Mouse (Mus musculus) forebrain, embryonic 11.5 days (tissue): ENCODE data around the gene Plekhs1. TPM values are rescaled to one million over a fixed set of nuclear protein-coding genes. Genes with fewer than 3 reads are reported as not detected.
"Not testable (repeated sequence)": the region's sequence is repeated elsewhere in the genome, so short reads cannot be mapped to it uniquely, and the experiment has no call there.

Experiments
- ATAC-seq: fragments of 200-750 bp; cut with Nextera tagmentation; replicated peaks from 2 replicates; pipeline ENCODE4 v1.8.0; 2017; ENCODE audit warnings: moderate TSS enrichment; ENCODE audit not compliant: low FRiP score
- DNase-seq: peaks from one replicate; pipeline ENCODE4 v3.0.0-alpha.2; 2017; ENCODE audit warnings: low spot score
- H3K27ac ChIP-seq: fragments of 300-500 bp; sonication (generic); 2 replicates; pipeline ENCODE4 v1.5.1; 2014; ENCODE audit warnings: low read depth, low read length
- H3K27me3 ChIP-seq: fragments of 300-500 bp; sonication (generic); 2 replicates; pipeline ENCODE4 v1.6.1; 2014; ENCODE audit warnings: mild to moderate bottlenecking, low read length, mixed read lengths; ENCODE audit not compliant: control insufficient read depth, insufficient read depth
- H3K36me3 ChIP-seq: fragments of 300-500 bp; sonication (generic); 2 replicates; pipeline ENCODE4 v1.6.1; 2014; ENCODE audit warnings: mild to moderate bottlenecking, low read length, moderate library complexity, mixed read lengths; ENCODE audit not compliant: control insufficient read depth, insufficient read depth
- H3K4me1 ChIP-seq: fragments of 300-500 bp; sonication (generic); replicated peaks from 2 replicates; pipeline ENCODE4 v1.6.1; 2014; ENCODE audit warnings: low read length, mixed read lengths; ENCODE audit not compliant: control insufficient read depth, insufficient read depth
- H3K4me2 ChIP-seq: fragments of 300-500 bp; sonication (generic); 2 replicates; pipeline ENCODE4 v1.6.1; 2014; ENCODE audit warnings: low read depth, mild to moderate bottlenecking, low read length, moderate library complexity, mixed read lengths; ENCODE audit not compliant: severe bottlenecking
- H3K4me3 ChIP-seq: fragments of 300-500 bp; sonication (generic); 2 replicates; pipeline ENCODE4 v1.5.1; 2014; ENCODE audit warnings: low read depth, low read length
- H3K9ac ChIP-seq: fragments of 300-500 bp; sonication (generic); 2 replicates; pipeline ENCODE4 v1.6.1; 2014; ENCODE audit warnings: low read length
- H3K9me3 ChIP-seq: fragments of 300-500 bp; sonication (generic); 2 replicates; pipeline ENCODE4 v1.6.1; 2016; ENCODE audit warnings: low read length, mixed read lengths; ENCODE audit not compliant: control insufficient read depth
- WGBS: fragments of 180-500 bp; shearing (Covaris S2); extraction: QIAGEN DNeasy Blood & Tissue Kit; methylation state at CpG from one replicate; pipeline ENCODE4 v1.1.7; 2014; 5-methylcytosine and 5-hydroxymethylcytosine counted together
- polyA plus RNA-seq: library from polyadenylated mRNA; unstranded; fragments of >200 nt; fragmentation: Nextera tagmentation; extraction: Ambion mirVana; gene quantifications from 2 replicates; pipeline ENCODE4 v1.2.1, GENCODE M21; 2014

The Plekhs1 gene
- polyA plus RNA-seq, 1 experiment from 2014 or later = 0.29 TPM

DNA sequence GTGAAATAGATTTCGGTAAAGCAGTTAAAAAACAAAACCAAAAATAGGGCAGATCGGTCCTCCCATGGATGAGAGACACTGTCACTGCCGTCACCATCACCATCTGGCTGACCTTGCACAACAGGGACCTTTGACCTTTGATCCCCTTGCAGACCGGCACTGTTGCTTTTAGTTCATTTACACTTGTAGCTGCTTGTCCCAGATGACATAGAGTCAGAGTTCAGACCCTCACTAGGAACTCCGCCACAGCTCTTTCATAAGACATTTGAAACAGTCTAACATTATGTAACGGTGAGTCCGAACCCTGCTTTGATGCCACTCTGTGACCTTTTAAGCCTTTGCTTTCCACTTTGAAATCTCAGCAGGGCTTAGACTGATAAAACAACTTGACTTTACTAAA, 58.0 kb downstream of the Plekhs1 start:
- WGBS = no CpG with 5 or more reads among the region's 7 CpGs
- H3K36me3 ChIP-seq, ATAC-seq, H3K9me3 ChIP-seq, H3K4me1 ChIP-seq, H3K9ac ChIP-seq, H3K4me3 ChIP-seq, H3K27ac ChIP-seq, H3K4me2 ChIP-seq, DNase-seq, H3K27me3 ChIP-seq: not testable (repeated sequence)

DNA sequence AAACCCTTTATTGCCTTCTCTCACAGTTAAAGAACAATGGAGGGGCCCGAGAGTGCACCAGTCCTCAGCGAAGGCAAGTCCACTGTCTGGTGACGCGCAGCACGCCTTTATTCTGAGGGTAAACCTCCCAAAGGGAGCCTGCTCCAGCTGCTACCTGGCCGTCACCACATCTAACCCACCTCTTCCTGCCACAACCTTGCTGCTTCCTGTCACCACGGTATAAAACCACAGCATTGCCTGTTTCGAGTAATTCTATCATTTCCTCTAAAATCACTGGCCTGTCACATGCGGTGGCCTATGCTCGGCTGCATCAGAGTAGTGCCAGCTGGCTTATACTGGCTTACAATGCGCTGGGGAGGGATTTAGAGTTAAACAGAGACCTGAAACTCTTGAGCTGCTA, 69.1 kb downstream of the Plekhs1 start:
- H3K27me3 ChIP-seq, H3K9me3 ChIP-seq, H3K4me2 ChIP-seq, H3K4me3 ChIP-seq, H3K36me3 ChIP-seq, H3K9ac ChIP-seq, DNase-seq, H3K4me1 ChIP-seq, ATAC-seq, H3K27ac ChIP-seq: not testable (repeated sequence)
- no CpG with 5 or more reads among the region's 11 CpGs for WGBS

DNA sequence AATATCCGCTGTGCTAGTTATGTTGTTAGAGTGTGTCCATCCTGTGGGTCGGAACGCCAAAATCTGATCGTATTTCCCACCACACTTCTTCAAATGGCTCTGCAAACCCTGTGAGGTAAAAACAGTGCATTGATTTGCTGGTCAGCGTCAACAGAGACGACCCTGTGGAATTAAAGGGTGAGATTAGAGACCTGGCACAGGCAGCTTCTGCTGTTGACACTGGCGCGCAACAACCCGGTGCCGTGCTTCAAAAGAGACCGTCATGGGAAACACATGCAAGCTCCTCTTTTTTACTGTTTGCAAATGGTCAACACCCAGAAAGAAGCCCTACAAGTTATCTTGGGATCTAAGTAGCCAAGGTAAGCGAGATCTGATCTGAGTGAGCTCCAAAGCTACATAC, 69.8 kb downstream of the Plekhs1 start:
- ATAC-seq (no peak), DNase-seq (no peak)
- no peak overlapping the region for H3K4me3 ChIP-seq
- no peaks in the 10 kb centered on the region for H3K36me3 ChIP-seq
- H3K4me1 ChIP-seq = no peaks in the 10 kb centered on the region
- H3K9me3 ChIP-seq = no peaks in the 10 kb centered on the region
- WGBS = 94% methylated on average over 12 of the region's 12 CpGs
- H3K4me2 ChIP-seq = no peak overlapping the region
- no peaks in the 10 kb centered on the region for H3K27me3 ChIP-seq
- no peak overlapping the region for H3K27ac ChIP-seq
- no peak overlapping the region for H3K9ac ChIP-seq

DNA sequence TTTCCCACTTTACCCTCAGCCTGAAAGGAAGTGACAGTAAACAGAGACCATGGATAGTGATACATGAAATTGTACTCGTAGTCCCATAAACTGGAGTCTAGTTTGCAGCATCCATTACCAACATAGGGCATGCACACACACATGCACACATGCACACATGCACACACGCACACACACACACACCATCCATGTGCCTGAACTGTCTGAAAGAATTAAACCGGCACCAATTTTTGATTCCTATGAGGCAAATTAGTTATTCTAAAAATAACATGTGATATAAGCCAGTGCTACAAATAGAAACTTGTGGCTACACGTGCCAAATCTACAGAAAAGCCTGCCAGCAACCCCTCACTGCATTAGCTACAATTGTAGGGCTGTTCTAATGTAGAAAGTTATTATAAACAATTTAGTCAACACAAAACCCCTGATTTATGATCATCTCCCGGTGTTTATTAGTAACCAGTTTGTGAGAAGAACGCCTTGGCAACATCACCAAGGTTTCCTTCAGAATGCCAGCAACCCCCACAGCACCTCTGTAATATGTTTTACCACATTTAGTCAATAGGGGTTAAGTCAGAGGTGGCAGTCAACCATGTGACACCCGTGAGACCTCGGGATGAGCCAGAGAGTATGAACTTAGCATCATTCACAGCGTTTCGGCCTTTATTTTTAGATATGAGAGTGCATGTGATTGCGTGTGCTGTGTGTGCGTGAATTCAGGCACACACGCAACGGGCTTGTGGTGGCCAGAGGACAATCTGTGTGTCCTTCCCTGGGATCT, 72.0 kb downstream of the Plekhs1 start:
- ATAC-seq (no peak), DNase-seq (no peak)
- H3K4me2 ChIP-seq = no peak overlapping the region
- no peak overlapping the region for H3K27ac ChIP-seq
- no peaks in the 10 kb centered on the region for H3K36me3 ChIP-seq
- no peak overlapping the region for H3K4me3 ChIP-seq
- WGBS = 90% methylated on average over 14 of the region's 14 CpGs
- no peak overlapping the region for H3K9ac ChIP-seq
- no peaks in the 10 kb centered on the region for H3K9me3 ChIP-seq
- H3K4me1 ChIP-seq = no peaks in the 10 kb centered on the region
- H3K27me3 ChIP-seq = no peaks in the 10 kb centered on the region

DNA sequence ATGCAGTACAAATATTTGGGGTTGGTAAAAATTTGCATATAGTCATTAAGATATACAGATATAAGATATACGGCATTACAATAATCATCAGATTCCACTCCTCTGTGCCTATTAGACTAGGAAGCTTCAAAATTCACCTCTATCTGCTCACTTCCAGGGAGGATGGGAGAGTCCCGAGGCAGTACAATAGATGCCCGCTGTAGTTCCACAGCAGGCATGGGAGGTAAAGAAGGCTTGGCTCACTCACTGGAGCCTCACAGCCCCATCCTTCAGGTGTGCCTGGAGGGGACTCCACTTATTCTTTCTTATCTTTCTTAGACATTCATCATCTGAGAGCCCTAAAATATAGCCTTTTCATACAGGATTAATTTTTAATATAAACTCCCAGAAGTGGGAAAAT, 72.9 kb downstream of the Plekhs1 start:
- ATAC-seq (no peak), DNase-seq (no peak)
- 84% methylated on average over 3 of the region's 3 CpGs for WGBS

DNA sequence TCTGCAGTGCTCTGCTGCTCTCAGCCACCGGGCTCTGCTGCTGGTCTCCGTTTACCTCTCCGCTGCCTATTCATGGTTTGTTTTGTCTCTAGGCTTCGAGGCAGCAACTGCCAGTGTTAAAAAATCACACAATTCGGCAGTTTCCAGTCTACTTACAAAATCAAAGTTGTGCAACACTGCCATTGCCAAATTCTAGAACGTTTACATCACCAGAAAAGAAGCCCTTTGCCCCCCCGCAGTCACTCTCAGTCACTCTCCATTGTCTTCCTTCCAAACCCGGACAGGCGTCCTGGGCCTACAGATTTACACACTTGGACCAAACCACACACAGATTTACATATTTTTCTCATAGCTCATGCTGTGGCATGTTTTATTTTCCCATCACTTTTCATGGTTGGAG, 73.6 kb downstream of the Plekhs1 start:
- WGBS = 78% methylated on average over 9 of the region's 9 CpGs

More for the DNA sequence above, 72.9 kb downstream of the Plekhs1 start:
- Histone ChIP-seq H3K4me3 (no peak overlapping the region), H3K27me3 (no peaks in the 10 kb centered on the region), H3K4me1 (no peaks in the 10 kb centered on the region), H3K27ac (no peak overlapping the region), H3K9me3 (no peaks in the 10 kb centered on the region), H3K4me2 (no peak overlapping the region), H3K9ac (no peak overlapping the region), H3K36me3 (no peaks in the 10 kb centered on the region)

DNA sequence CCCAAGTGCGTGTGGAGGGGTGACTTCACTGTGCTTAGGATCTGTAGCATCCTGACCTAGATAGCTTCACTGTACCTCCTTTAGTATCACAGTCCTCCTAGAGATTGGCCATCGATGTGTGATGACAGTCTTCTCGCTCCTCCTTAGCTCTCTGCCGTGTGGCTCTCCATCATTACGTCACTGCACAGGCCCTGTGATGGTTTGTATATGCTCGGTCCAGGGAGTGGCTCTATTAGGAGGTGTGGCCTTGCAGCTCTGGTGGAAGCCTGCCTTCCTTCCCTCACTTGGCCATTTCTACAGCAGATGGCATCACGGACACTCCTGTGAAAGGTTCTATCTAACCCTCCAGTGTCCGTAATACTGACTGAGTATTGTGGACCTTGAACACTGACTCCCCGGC, 74.3 kb downstream of the Plekhs1 start:
- Histone ChIP-seq H3K36me3 (no peaks in the 10 kb centered on the region), H3K4me3 (no peak overlapping the region), H3K9ac (no peak overlapping the region), H3K4me1 (no peaks in the 10 kb centered on the region), H3K9me3 (no peaks in the 10 kb centered on the region), H3K4me2 (no peak overlapping the region), H3K27me3 (no peaks in the 10 kb centered on the region), H3K27ac (no peak overlapping the region)
- 91% methylated on average over 9 of the region's 9 CpGs for WGBS
- ATAC-seq = no peak
- no peak for DNase-seq

More for the DNA sequence above, 73.6 kb downstream of the Plekhs1 start:
- ATAC-seq = no peak
- H3K9me3 ChIP-seq = no peaks in the 10 kb centered on the region
- H3K36me3 ChIP-seq = no peaks in the 10 kb centered on the region
- H3K27me3 ChIP-seq = no peaks in the 10 kb centered on the region
- H3K9ac ChIP-seq = no peak overlapping the region
- H3K4me3 ChIP-seq = no peak overlapping the region
- no peak overlapping the region for H3K27ac ChIP-seq
- H3K4me1 ChIP-seq = no peaks in the 10 kb centered on the region
- DNase-seq = no peak
- H3K4me2 ChIP-seq = no peak overlapping the region

Other genes starting within 250 kb of the Plekhs1 start
- not detected in 2 replicates for gene Habp2, start 174.5 kb upstream of the Plekhs1 start, polyA plus RNA-seq
- gene Nrap, start 71.6 kb upstream of the Plekhs1 start, polyA plus RNA-seq = 0.17 and 0.20 TPM in 2 replicates
- 17.4 and 19.6 TPM in 2 replicates for gene Casp7, start 64.5 kb upstream of the Plekhs1 start, polyA plus RNA-seq
- gene Dclre1a, start 86.6 kb downstream of the Plekhs1 start, polyA plus RNA-seq = 16.9 and 18.2 TPM in 2 replicates
- 16.9 and 19.0 TPM in 2 replicates for gene Nhlrc2, start 86.6 kb downstream of the Plekhs1 start, polyA plus RNA-seq